Mouse (Mus musculus): ENCODE data around the gene Usp21.

Gene Usp21

DNA sequence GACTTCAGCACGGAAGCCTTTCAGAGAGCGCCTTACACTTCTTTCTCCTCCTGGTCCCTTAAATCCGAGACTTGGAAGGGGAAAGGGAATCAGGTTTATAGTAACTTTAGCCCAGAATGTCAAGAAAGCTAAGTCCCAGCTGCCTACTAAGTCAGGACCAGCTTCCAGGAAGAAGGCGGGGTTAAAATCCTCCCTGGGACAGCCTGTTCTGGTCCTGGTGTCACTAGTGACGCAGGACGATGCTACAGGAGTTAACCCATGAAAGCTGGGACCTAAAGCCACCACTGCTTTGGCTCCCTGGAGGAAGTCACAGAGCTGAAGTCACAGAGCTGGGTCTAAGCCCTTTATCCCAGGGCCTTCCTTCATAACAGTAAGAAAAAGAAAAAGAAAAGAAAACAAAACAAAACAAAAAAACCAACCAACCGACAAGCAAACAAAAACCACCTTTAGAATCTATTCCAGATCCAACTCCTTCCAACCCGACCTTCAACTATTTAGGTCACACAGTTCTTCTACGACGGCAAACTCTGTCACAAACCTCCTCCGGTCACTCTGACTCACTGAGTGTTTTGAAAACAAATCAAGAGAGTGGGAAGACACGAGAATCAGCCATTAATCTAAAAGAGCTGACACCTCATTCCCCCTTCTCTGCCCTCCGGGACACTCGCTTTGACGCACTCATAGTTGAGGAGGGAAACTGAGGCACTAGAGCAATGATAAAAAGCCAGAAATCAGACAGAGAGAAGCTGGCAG is 47.6 kb downstream of the Usp21 start:
- DNase-seq = no peak

- DNase-seq = peak; percentile 47 to 48
These were observed 49.3 kb downstream of the Usp21 start for GRCm38 (mm10) chr1:171238463-171238862.

DNA sequence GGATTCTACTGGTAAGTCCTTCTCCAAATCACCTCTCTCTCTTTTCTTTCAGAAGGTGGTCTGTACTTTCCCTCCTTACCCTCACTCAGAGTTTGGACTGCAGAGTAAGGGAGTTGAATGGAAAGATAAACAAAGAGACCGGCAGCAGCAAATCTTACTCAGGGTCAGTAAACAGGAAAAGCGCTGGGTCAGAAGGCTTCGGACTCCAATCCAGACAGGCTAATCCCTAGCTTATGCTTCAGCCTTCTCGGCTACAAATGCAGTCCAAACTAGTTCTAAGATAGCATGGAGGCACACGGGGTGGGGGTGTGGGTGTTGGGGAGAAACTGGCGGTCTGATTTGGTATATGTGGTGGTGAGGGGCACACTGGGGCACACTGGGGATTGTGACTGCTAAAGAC is 50.4 kb downstream of the Usp21 start:
- no peak for DNase-seq

- DNase-seq = no peak
These were observed 52.0 kb downstream of the Usp21 start for GRCm38 (mm10) chr1:171235791-171236190.

DNA sequence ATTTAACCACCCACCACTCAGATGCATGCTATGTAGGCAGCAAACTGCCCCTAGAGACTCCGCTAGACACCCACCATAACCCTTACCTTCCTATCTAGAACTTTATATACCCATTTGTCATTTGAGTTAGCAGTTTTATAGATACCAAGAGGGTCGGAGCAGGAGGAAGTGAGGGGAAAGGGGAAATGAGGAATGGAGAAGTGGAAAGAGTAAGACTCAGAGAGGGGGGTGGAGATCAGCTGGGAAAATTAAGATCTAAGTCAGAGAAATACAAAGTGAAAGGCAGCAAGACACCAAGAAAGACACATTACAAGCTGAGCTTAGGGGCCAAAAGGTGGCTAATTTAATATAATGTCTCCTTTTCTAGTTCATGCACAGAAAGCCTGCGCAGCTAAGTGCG is 53.3 kb downstream of the Usp21 start:
- no peak for DNase-seq

GRCm38 (mm10) chr1:171234126-171234525 is 53.7 kb downstream of the Usp21 start, which contains the start of gene Fcer1g:
TSS of gene Fcer1g (minus strand) at chr1:171234365.
- no peak for DNase-seq

- DNase-seq = no peak
These were observed 54.7 kb downstream of the Usp21 start for GRCm38 (mm10) chr1:171232800-171233730.

DNA sequence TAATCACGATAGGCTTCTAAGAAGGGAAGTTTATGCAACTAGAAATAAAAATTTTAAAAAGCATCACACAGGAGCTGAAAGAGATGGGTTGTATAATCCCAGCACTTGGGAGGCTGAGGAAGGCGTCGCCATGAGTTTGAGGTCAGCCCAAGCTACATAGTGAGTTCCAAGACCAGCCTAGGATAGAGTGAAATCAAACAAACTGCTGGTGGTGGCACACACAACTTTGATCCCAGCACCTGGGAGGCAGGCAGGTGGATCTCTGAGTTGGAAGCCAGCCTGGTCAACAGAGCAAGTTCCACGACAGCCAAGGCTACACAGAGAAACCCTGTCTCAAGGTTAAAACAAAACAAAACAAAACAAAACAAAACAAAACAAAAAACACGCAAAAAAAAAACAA is 55.4 kb downstream of the Usp21 start:
- DNase-seq = no peak

Measured in thymus, postnatal 36 days (tissue).